Mouse (Mus musculus) stomach, embryonic 14.5 days (tissue): ENCODE results near the gene Ctrb1. TPM values are rescaled to one million over a fixed set of nuclear protein-coding genes. Genes with fewer than 3 reads are reported as not detected.

Source experiments
- ATAC-seq: fragments of 200-750 bp; cut with Nextera tagmentation; 2 replicates; pipeline ENCODE4 v1.8.0; 2017; ENCODE audit warnings: low read depth, moderate TSS enrichment; ENCODE audit not compliant: insufficient number of reproducible peaks, insufficient read depth, low FRiP score
- H3K27ac ChIP-seq: fragments of 300-500 bp; sonication (generic); 2 replicates; pipeline ENCODE4 v1.5.1; 2014; ENCODE audit warnings: mild to moderate bottlenecking, low read length, moderate library complexity, mixed read lengths
- H3K27me3 ChIP-seq: fragments of 300-500 bp; sonication (generic); 2 replicates; pipeline ENCODE4 v1.6.1; 2014; ENCODE audit warnings: low read length, control low read depth, mixed read lengths; ENCODE audit not compliant: control insufficient read depth, insufficient read depth
- H3K36me3 ChIP-seq: fragments of 300-500 bp; sonication (generic); 2 replicates; pipeline ENCODE4 v1.6.1; 2014; ENCODE audit warnings: mild to moderate bottlenecking, control low read depth, low read length, moderate library complexity, mixed read lengths; ENCODE audit not compliant: control insufficient read depth, insufficient read depth
- H3K4me1 ChIP-seq: fragments of 300-500 bp; sonication (generic); 2 replicates; pipeline ENCODE4 v1.6.1; 2014; ENCODE audit warnings: low read length, control low read depth, mixed read lengths; ENCODE audit not compliant: control insufficient read depth, insufficient read depth
- H3K4me2 ChIP-seq: fragments of 300-500 bp; sonication (generic); replicated peaks from 2 replicates; pipeline ENCODE4 v1.6.1; 2014; ENCODE audit warnings: low read depth, low read length, control low read depth
- H3K4me3 ChIP-seq: fragments of 300-500 bp; sonication (generic); 2 replicates; pipeline ENCODE4 v1.5.1; 2014; ENCODE audit warnings: low read depth, low read length, control low read depth
- H3K9ac ChIP-seq: fragments of 300-500 bp; sonication (generic); replicated peaks from 2 replicates; pipeline ENCODE4 v1.6.1; 2014; ENCODE audit warnings: low read depth, mild to moderate bottlenecking, control low read depth, low read length, moderate library complexity, mixed read lengths
- H3K9me3 ChIP-seq: fragments of 300-500 bp; sonication (generic); 2 replicates; pipeline ENCODE4 v1.6.1; 2016; ENCODE audit warnings: low read depth, low read length, control low read depth; ENCODE audit not compliant: control insufficient read depth
- WGBS: fragments of 180-500 bp; shearing (Covaris S2); extraction: QIAGEN DNeasy Blood & Tissue Kit; methylation state at CpG from one replicate; pipeline ENCODE4 v1.1.7; 2014; 5-methylcytosine and 5-hydroxymethylcytosine counted together
- polyA plus RNA-seq: library from polyadenylated mRNA; unstranded; fragments of >200 nt; fragmentation: Nextera tagmentation; extraction: Ambion mirVana; gene quantifications from 2 replicates; pipeline ENCODE4 v1.2.1, GENCODE M21; 2014

The Ctrb1 gene
- 201 TPM in 1 of 2 replicates, not detected in the other for polyA plus RNA-seq

DNA sequence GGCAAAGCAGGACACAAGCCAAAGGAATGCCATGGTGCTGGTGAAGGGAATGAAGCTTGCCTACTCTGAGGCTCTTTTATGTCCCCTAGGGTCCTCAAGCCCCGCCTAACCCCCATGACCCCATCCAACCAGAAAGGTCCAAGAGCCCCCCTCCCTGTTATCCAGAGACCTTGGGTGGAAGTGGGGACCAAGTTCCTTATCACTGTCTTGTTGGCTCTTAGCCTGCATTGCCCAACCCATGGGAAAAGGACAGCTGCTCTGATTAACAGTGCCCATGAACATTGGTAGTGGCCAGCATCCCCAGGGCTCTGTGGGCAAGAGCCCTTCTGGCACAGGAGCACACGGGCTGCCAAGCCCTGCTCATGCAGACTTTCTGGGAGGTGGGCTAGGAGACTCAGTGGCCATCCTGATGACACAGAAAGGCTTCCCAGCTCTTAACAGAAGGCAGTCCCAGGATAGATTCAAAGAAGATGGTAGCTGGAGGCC is at the start of gene Ctrb1:
Gene Ctrb1 (minus strand): TSS at position 51 of the 486 bp plus-strand sequence.
- H3K9ac ChIP-seq = no peak within 1 kb of the TSS
- H3K27ac ChIP-seq = no peak within 1 kb of the TSS
- WGBS = 81% methylated on average over 2 of the region's 2 CpGs
- ATAC-seq = 0 out of 2 replicates have a peak, but pooled peaks have one; percentile 34
- H3K4me2 ChIP-seq = no peak within 1 kb of the TSS
- H3K9me3 ChIP-seq = no peaks in the 10 kb centered on the region
- no peak within 1 kb of the TSS for H3K4me3 ChIP-seq
- H3K4me1 ChIP-seq = no peaks in the 10 kb centered on the region
- H3K36me3 ChIP-seq = no peaks in the 10 kb centered on the region
- H3K27me3 ChIP-seq = no peaks in the 10 kb centered on the region

DNA sequence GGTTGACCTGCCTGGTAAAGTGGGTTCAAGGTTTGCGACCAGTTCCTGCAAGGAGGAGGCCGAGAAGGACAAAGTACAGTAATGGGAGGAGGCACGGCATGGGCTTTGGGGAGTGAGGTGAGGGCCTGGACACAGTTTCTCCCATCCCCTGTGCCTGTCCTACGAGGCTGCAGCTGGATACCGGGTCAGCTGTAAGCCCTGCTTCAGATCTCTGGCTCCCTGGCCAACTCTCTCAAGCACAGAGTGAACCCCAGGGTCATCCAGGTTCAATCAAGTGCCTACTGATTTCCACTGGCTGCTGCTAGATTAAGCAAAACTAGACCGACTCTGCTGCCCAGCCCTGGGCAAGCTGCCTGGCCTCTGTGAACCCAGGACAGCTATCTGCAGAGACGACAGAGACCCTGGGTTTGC is 49.5 kb upstream of the Ctrb1 start:
- Histone ChIP-seq H3K9ac (no peak overlapping the region), H3K27ac (no peak overlapping the region), H3K36me3 (no peaks in the 10 kb centered on the region), H3K4me2 (no peak overlapping the region), H3K4me1 (peaks cover 69% of the 10 kb centered on the region), H3K9me3 (no peaks in the 10 kb centered on the region), H3K4me3 (no peak overlapping the region), H3K27me3 (no peaks in the 10 kb centered on the region)
- ATAC-seq = no peak
- 66% methylated on average over 7 of the region's 7 CpGs for WGBS

DNA sequence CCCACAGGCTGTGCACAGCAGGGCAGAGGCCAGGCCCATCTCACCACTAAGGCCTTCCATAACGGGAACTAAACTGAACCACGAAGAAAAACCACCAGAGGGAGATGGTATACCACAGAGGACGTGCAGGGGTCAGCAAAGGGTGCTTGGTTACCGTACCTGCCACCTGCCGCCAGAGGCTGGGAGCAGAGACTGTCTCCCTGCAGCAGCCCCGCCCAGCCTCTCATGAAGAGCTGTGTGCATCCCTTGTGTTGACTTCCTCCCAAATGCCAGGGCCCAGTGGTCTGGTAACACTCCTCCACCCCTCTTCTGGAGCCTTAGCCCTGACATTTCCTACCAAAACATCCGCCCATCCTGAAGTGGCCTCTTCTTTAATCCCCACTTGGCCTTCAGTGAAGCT is 48.8 kb upstream of the Ctrb1 start:
- no peak overlapping the region for H3K4me3 ChIP-seq
- H3K27me3 ChIP-seq = no peaks in the 10 kb centered on the region
- H3K4me1 ChIP-seq = peaks cover 71% of the 10 kb centered on the region
- no peak for ATAC-seq
- H3K36me3 ChIP-seq = no peaks in the 10 kb centered on the region
- H3K9me3 ChIP-seq = no peaks in the 10 kb centered on the region
- WGBS = 44% methylated on average over 7 of the region's 7 CpGs
- H3K27ac ChIP-seq = no peak overlapping the region
- no peak overlapping the region for H3K9ac ChIP-seq
- no peak overlapping the region for H3K4me2 ChIP-seq

DNA sequence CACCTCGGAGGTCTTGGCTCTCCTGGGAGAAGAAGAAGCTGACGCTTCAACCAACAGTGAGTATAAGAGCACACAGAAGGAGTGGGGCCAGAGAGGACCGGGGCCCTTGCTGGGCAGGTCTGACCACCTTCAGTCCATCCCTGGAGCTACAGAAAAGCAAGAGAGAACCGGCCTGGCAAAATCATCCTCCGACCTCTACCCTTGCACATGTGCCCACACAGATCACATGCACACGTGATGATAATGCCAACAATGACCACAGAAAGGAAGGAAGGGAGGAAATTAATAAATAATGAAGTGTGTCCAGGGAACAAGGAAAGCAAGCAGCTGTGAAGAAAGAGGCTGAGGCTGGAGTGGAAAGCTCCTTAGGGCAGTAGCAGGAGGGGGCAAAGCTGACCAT is 48.1 kb upstream of the Ctrb1 start:
- peaks cover 71% of the 10 kb centered on the region for H3K4me1 ChIP-seq
- H3K27me3 ChIP-seq = no peaks in the 10 kb centered on the region
- no peak overlapping the region for H3K4me2 ChIP-seq
- no peak overlapping the region for H3K4me3 ChIP-seq
- H3K9me3 ChIP-seq = no peaks in the 10 kb centered on the region
- H3K9ac ChIP-seq = no peak overlapping the region
- ATAC-seq = no peak
- no peak overlapping the region for H3K27ac ChIP-seq
- H3K36me3 ChIP-seq = no peaks in the 10 kb centered on the region
- 66% methylated on average over 6 of the region's 6 CpGs for WGBS

DNA sequence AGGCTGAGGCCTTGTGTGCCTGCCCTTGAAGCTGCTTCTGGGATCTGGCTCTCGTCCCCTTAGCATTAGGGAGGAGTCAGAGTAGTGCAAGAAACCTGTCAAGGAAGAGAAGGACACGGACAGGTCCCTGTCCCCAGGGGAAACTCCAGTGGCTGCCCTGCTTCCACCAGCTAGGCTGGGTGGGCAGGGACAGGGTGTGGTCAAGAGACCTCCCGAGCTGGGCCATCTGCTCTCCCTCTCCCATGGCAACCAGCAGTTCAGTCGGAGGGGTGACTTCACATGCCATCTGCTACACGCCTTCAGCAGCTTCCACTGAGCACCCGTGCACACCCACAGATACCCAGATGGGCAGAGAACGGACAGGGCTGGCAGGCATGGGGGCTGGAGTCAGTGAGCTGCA is 45.5 kb upstream of the Ctrb1 start:
- Histone ChIP-seq H3K4me1 (peaks cover 73% of the 10 kb centered on the region), H3K27me3 (no peaks in the 10 kb centered on the region), H3K36me3 (no peaks in the 10 kb centered on the region), H3K27ac (peak overlapping the region; percentile 27; the same call in 1 of the 2 replicates), H3K9ac (no peak overlapping the region), H3K4me3 (no peak overlapping the region), H3K9me3 (no peaks in the 10 kb centered on the region), H3K4me2 (no peak overlapping the region)
- 43% methylated on average over 7 of the region's 7 CpGs for WGBS
- no peak for ATAC-seq

DNA sequence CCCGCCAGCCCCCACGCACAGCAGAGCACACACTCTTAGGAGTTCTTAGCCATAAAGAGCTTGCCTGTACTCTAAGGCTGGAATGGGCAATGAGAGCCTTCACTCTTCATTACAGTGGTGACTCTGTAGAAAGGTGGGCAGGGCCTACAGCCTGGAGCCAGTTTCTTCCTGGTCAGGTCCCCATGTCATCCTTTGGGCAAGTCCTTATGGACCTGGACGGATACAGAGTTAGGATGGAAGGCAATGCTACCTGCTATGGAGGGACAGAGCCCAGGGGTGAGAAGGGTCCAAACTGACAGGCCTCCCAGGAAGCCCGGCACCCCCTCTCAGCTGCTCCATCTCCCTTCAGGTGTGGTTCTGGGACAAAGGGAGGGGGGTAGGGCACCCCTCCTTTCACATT is 45.0 kb upstream of the Ctrb1 start:
- WGBS = 69% methylated on average over 4 of the region's 4 CpGs
- Histone ChIP-seq H3K4me1 (peaks cover 73% of the 10 kb centered on the region), H3K9me3 (no peaks in the 10 kb centered on the region), H3K27me3 (no peaks in the 10 kb centered on the region), H3K4me2 (no peak overlapping the region), H3K36me3 (no peaks in the 10 kb centered on the region), H3K9ac (no peak overlapping the region), H3K4me3 (no peak overlapping the region), H3K27ac (peak overlapping the region; percentile 27; the same call in 1 of the 2 replicates)
- no peak for ATAC-seq

DNA sequence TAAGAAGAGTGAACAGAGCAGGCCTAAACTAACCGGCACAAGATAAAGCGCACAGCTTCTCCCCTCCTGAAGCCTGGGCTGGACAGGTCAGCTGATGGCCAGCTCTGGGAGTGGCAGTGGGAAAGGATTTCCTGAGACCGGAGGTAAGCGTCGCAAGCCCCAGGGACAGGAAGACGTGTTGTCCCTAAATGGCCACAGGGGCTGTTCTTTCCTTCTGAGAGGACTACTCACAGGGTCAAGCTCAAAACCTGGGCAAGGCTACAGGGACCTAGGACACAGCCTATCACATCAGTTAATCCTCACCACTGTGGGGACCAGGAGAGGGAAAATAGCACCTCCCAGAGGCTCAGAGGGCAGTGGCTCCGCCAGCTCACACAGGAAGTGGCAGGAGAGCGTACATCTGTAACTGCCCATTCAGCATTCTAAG is 44.5 kb upstream of the Ctrb1 start:
- Histone ChIP-seq H3K27ac (peak overlapping the region; percentile 44; the same call in 1 of the 2 replicates), H3K4me2 (no peak overlapping the region), H3K9ac (no peak overlapping the region), H3K27me3 (no peaks in the 10 kb centered on the region), H3K9me3 (no peaks in the 10 kb centered on the region), H3K4me3 (no peak overlapping the region), H3K36me3 (no peaks in the 10 kb centered on the region), H3K4me1 (peaks cover 73% of the 10 kb centered on the region)
- 57% methylated on average over 8 of the region's 8 CpGs for WGBS
- no peak for ATAC-seq

DNA sequence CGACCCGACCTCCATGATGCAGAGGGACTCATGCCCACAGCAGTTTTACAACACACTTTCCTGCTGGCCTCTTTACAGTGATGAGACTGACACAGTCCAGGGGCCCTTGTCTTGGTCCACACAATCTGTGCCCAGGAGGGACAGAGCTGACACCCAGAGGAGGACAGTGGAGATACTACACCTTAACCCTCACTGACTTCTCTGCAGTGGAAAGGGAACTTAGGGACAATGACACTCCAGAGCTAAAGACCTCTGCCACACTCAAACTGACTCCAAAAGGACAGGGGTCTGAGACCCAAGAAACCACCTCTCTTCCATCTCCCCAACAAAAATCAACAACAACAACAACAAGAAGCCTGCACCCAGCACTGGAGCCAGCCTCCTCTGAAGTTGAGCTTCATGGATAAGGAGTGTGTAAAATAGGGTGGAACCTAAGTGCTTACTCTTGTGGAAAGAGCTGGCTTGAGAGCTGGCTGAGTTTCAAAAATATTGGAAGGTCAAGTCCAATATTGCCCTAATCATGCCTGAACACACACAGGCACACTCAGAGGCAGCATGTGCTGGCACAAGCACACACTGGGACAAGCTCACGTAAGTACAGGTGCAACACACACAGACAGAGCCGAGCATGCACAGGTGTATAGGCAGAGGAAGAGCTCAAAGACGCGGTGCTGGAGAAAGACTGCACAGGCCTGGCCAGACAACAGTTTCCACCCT is 43.6 kb upstream of the Ctrb1 start:
- H3K4me1 ChIP-seq = peaks cover 77% of the 10 kb centered on the region
- no peak overlapping the region; the same call in 1 of the 2 replicates for H3K27ac ChIP-seq
- H3K36me3 ChIP-seq = no peaks in the 10 kb centered on the region
- no peak overlapping the region for H3K4me2 ChIP-seq
- H3K4me3 ChIP-seq = no peak overlapping the region
- WGBS = 40% methylated on average over 6 of the region's 6 CpGs
- ATAC-seq = no peak
- H3K9ac ChIP-seq = no peak overlapping the region
- no peaks in the 10 kb centered on the region for H3K27me3 ChIP-seq
- H3K9me3 ChIP-seq = no peaks in the 10 kb centered on the region
